Mouse (Mus musculus) embryonic fibroblast, embryonic 13.5 days (primary cell): ENCODE results near the gene Dnajc12.

ENCODE experiments used
- CTCF ChIP-seq: IDR thresholded peaks from 2 replicates; pipeline ENCODE4 v1.5.1; 2011; ENCODE audit warnings: mild to moderate bottlenecking, control low read depth, low read length, moderate library complexity, borderline replicate concordance; ENCODE audit not compliant: insufficient read depth
- POLR2A ChIP-seq: IDR thresholded peaks from 2 replicates; pipeline ENCODE4 v1.6.1; 2011; ENCODE audit warnings: low read depth, mild to moderate bottlenecking, control low read depth, low read length, moderate library complexity

GRCm38 (mm10) chr10:63422736-63422992 lies 40.4 kb downstream of the Dnajc12 start:
- TF ChIP-seq POLR2A = no peak
- TF ChIP-seq CTCF = no peak
